14 mouse cellular contexts compared by ENCODE assay signal in genomic region chr15:12770958-12771357, GRCm38 (mm10). TPM values are rescaled to one million over a fixed set of nuclear protein-coding genes. Genes with fewer than 3 reads are reported as not detected.
DNase-seq lines count a peak whose midpoint lies in the region; ATAC-seq and TF ChIP-seq lines count a peak whose summit lies in the region.
"Had no signal": no experiment of that assay in that cellular context is flagged by ENCODE, and none has a peak within 500 bp of the region (broad histone marks: within the 10 kb centered on the region; RNA-seq: fewer than 3 reads in every experiment).

No protein-coding gene starts in this region.

- 65% methylated on average over 7 of the region's 7 CpGs for WGBS in forebrain, embryonic 14.5 days
- 70% methylated on average over 7 of the region's 7 CpGs for WGBS in liver, postnatal 0 days (ENCODE audit: insufficient replicate concordance)

- H3K4me2 ChIP-seq in forebrain, embryonic 14.5 days (ENCODE audit: low read length), result no peak overlapping the region
- H3K4me2 ChIP-seq in liver, postnatal 0 days (ENCODE audit: low read depth, low read length), result no peak overlapping the region
- H3K4me2 ChIP-seq: liver, embryonic 15.5 days; midbrain, embryonic 15.5 days had no signal

- TF ChIP-seq CTCF in liver, postnatal 0 days (IDR thresholded peaks at IDR 0.05; ENCODE audit: low read depth), result no peak

- DNase-seq in R1 (ENCODE audit: low read depth, low spot score) (peak; percentile 11), MN1 (ENCODE audit: low spot score) (no peak)
- DNase-seq in forebrain, embryonic 14.5 days (ENCODE audit: low spot score), result peak; percentile 63
- DNase-seq in layer of hippocampus, adult 8-10 months (ENCODE audit: low spot score in 2 of 2), result peak; percentile 69 to 74
- DNase-seq in left cerebral cortex, postnatal 4 days, result peak; percentile 6
- DNase-seq in cerebellum, adult 11-12 months, result no peak
- DNase-seq in liver, postnatal 0 days, result no peak
- DNase-seq: adrenal gland, adult 8-10 months; thymus, postnatal 4 days had no signal

- no peak overlapping the region for H3K9ac ChIP-seq in forebrain, embryonic 14.5 days (ENCODE audit: low read length)
- H3K9ac ChIP-seq in liver, postnatal 0 days (replicated peaks), result no peak overlapping the region
- H3K9ac ChIP-seq: liver, embryonic 15.5 days; midbrain, embryonic 15.5 days had no signal

- H3K9me3 ChIP-seq in forebrain, embryonic 14.5 days (replicated peaks; ENCODE audit: control insufficient read depth, low read length), result no peaks in the 10 kb centered on the region
- H3K9me3 ChIP-seq in liver, postnatal 0 days (ENCODE audit: low read length), result no peaks in the 10 kb centered on the region
- H3K9me3 ChIP-seq: liver, embryonic 15.5 days; midbrain, embryonic 15.5 days had no signal

- TF ChIP-seq EP300 in liver, postnatal 0 days (IDR thresholded peaks at IDR 0.05; ENCODE audit: low read depth), result no peak

- no peak overlapping the region for H3K27ac ChIP-seq in forebrain, embryonic 14.5 days (ENCODE audit: low read depth, low read length)
- H3K27ac ChIP-seq in liver, postnatal 0 days (ENCODE audit: low read depth), result no peak overlapping the region
- H3K27ac ChIP-seq: hindbrain, postnatal 0 days; liver, embryonic 15.5 days; macrophage; midbrain, embryonic 15.5 days had no signal

- peak; percentile 73; the same call in 1 of the 2 replicates for ATAC-seq in forebrain, embryonic 14.5 days
- ATAC-seq in CD4-positive, CD25-positive, alpha-beta regulatory T cell, adult 4 months, result no peak
- ATAC-seq in liver, postnatal 0 days, result no peak
- ATAC-seq: hindbrain, postnatal 0 days; midbrain, embryonic 15.5 days had no signal

- no peaks in the 10 kb centered on the region for H3K4me1 ChIP-seq in forebrain, embryonic 14.5 days (ENCODE audit: control insufficient read depth, insufficient read depth, low read length)
- no peaks in the 10 kb centered on the region for H3K4me1 ChIP-seq in liver, postnatal 0 days (ENCODE audit: insufficient read depth)
- H3K4me1 ChIP-seq: liver, embryonic 15.5 days had no signal

- H3K27me3 ChIP-seq in forebrain, embryonic 14.5 days (replicated peaks; ENCODE audit: control insufficient read depth, insufficient read depth, low read length), result no peaks in the 10 kb centered on the region
- H3K27me3 ChIP-seq in liver, postnatal 0 days (ENCODE audit: insufficient read depth, low read length), result no peaks in the 10 kb centered on the region
- H3K27me3 ChIP-seq: liver, embryonic 15.5 days; midbrain, embryonic 15.5 days had no signal

- H3K36me3 ChIP-seq in forebrain, embryonic 14.5 days (ENCODE audit: control insufficient read depth, insufficient read depth, low read length), result no peaks in the 10 kb centered on the region
- no peaks in the 10 kb centered on the region for H3K36me3 ChIP-seq in liver, postnatal 0 days (replicated peaks; ENCODE audit: insufficient read depth, low read length)
- H3K36me3 ChIP-seq: liver, embryonic 15.5 days; midbrain, embryonic 15.5 days had no signal

- no peak overlapping the region for H3K4me3 ChIP-seq in forebrain, embryonic 14.5 days (ENCODE audit: low read depth, low read length)
- no peak overlapping the region for H3K4me3 ChIP-seq in liver, postnatal 0 days (ENCODE audit: low read depth, low read length)
- H3K4me3 ChIP-seq: liver, embryonic 15.5 days; midbrain, embryonic 15.5 days had no signal

- intact Hi-C loops in left cerebral cortex, postnatal 4 days (cut with DNase I), result no loop called here

RNA-seq across cellular contexts. Expression of gene Pdzd2, which starts 31.2 kb away (rescaled TPM):
- polyA plus RNA-seq in forebrain, embryonic 14.5 days (2014; fragmentation: Nextera tagmentation; extraction: Ambion mirVana), result 3.3 and 5.0 TPM in 2 replicates
- total RNA-seq in layer of hippocampus, adult 8-10 months (2022), result 10 to 100 TPM; 45.8 to 56.3 (median 53.1) TPM
- 100 to 1,000 TPM in 1 of 2 experiments, 10 to 100 TPM in 1; 87.8 to 107 TPM for total RNA-seq in left cerebral cortex, postnatal 4 days (2021)
- polyA plus RNA-seq in CD4-positive, CD25-positive, alpha-beta regulatory T cell, adult 4 months (2017; shearing (Covaris generic)), result under 1 TPM; 0.08 to 0.63 TPM
- polyA plus RNA-seq in liver, postnatal 0 days (2015; fragmentation: Nextera tagmentation; extraction: Ambion mirVana), result 0.69 and 1.3 TPM in 2 replicates
- polyA plus RNA-seq: macrophage had no signal

RNA-seq across cellular contexts. Expression of gene 6030458C11Rik, which starts 53.5 kb away (rescaled TPM):
- polyA plus RNA-seq in forebrain, embryonic 14.5 days (2014; fragmentation: Nextera tagmentation; extraction: Ambion mirVana), result 13.2 and 17.1 TPM in 2 replicates
- total RNA-seq in layer of hippocampus, adult 8-10 months (2022), result 10 to 100 TPM; 25.5 to 31.1 (median 28.5) TPM
- total RNA-seq in left cerebral cortex, postnatal 4 days (2021), result 10 to 100 TPM; 26.8 to 29.0 TPM
- 10 to 100 TPM; 37.6 to 44.9 TPM for polyA plus RNA-seq in CD4-positive, CD25-positive, alpha-beta regulatory T cell, adult 4 months (2017; shearing (Covaris generic))
- 18.9 and 19.5 TPM in 2 replicates for polyA plus RNA-seq in liver, postnatal 0 days (2015; fragmentation: Nextera tagmentation; extraction: Ambion mirVana)

RNA-seq across cellular contexts. Expression of gene Drosha, which starts 53.7 kb away (rescaled TPM):
- 50.2 and 60.4 TPM in 2 replicates for polyA plus RNA-seq in forebrain, embryonic 14.5 days (2014; fragmentation: Nextera tagmentation; extraction: Ambion mirVana)
- 10 to 100 TPM; 78.1 to 87.8 (median 84.3) TPM for total RNA-seq in layer of hippocampus, adult 8-10 months (2022)
- 100 to 1,000 TPM; 111 to 114 TPM for total RNA-seq in left cerebral cortex, postnatal 4 days (2021)
- 10 to 100 TPM; 12.7 to 17.1 TPM for polyA plus RNA-seq in CD4-positive, CD25-positive, alpha-beta regulatory T cell, adult 4 months (2017; shearing (Covaris generic))
- 4.5 and 5.2 TPM in 2 replicates for polyA plus RNA-seq in liver, postnatal 0 days (2015; fragmentation: Nextera tagmentation; extraction: Ambion mirVana)

Comparison
In these comparisons a context has a peak if more than half of its experiments do, and no peak if none do; other contexts are left out.
1. DNase-seq: peak in R1 (single experiment), forebrain, embryonic 14.5 days (single experiment), layer of hippocampus, adult 8-10 months (2 of 2) and left cerebral cortex, postnatal 4 days (single experiment); none in MN1 (single experiment), cerebellum, adult 11-12 months (single experiment) and liver, postnatal 0 days (single experiment).